Mouse (Mus musculus): Measurements from ENCODE around the gene Fezf1. TPM values are rescaled to one million over a fixed set of nuclear protein-coding genes. Genes with fewer than 3 reads are reported as not detected.

Fezf1 gene
- not detected for polyA plus RNA-seq (2017; shearing (Covaris generic))

GRCm38 (mm10) chr6:23248313-23249052 lies at the start of gene Fezf1:
Fezf1 (minus strand) TSS chr6:23248362.
- no peak for ATAC-seq

GRCm38 (mm10) chr6:23294685-23295084 lies 46.5 kb upstream of the Fezf1 start:
- no peak for ATAC-seq

- no peak for ATAC-seq
Observed at GRCm38 (mm10) chr6:23288752-23289151, 40.6 kb upstream of the Fezf1 start.

DNA sequence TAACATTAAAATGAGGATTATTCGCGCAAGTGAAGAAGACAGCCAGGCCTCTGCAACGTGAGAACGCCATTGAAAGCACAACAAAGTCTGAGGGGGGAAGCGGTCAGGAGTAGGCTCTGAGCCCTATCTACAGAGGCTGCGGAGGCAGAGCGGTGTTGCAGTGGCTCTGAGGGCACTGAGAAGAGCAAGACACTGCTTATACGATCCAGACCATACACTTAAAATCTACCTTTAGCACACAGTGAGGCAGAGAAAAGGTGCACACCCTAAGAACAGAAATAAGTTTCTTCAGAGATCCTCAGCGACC lies 33.3 kb upstream of the Fezf1 start:
- no peak for ATAC-seq

- ATAC-seq: no peak
Observed at GRCm38 (mm10) chr6:23280811-23281513, 32.8 kb upstream of the Fezf1 start.

GRCm38 (mm10) chr6:23273483-23273882 lies 25.3 kb upstream of the Fezf1 start:
- ATAC-seq: no peak

- ATAC-seq: no peak
Observed at GRCm38 (mm10) chr6:23272979-23273378, 24.8 kb upstream of the Fezf1 start.

DNA sequence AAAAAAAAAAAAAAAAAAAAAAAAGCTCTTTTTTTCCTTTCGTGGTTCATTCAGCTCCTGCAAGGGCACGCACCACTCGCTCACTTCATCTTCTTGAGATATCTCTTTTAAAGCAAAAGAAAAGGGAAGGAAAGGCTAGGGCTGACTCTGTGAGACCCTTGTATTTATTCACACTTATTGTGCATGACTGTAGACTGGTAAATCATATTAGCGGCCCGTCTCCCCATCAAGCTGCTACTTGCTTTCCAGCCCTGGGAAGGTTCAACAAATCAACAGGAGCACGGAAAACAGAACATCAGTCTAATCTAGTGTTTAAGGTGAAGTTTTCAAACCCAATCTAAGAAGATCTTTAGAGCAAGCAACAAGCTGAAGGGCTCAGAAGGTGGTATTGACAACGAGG lies 24.4 kb upstream of the Fezf1 start:
- no peak for ATAC-seq

- ATAC-seq: no peak
Observed at GRCm38 (mm10) chr6:23260738-23261050, 12.5 kb upstream of the Fezf1 start.

DNA sequence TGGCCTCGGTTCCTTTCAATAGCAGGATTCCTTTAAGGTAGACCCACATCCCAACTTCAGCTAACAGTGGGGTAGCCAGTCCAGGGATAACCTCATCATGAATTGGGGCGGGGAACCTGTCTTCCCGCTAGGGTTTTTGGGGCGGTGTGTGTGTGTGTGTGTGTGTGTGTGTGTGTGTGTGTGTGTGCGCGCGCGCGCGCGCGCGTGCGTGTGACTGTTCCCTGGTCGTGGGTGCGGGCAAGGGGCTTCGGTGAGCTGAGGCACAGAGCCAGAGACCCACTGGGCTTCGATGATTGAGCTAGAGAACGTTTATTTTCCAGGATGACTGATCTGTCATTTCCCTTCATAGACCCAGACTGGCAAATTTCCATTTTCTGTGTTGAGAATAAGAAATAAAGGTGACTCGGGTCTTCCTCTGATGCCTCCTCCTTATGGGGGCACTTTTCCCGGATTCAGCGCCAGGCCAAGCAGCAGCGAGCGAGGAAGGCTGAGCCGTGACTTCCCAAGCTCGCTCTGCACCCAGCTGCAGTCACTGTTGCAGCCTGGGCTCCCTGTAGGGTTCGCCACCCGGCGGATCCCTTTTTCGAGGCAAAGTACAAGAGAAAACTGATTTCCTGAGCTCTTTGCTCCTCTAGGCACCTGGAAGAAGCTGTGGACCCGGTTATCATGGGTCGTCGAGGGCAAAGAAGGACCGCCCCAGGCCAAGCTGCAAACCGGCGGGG lies 12.0 kb upstream of the Fezf1 start:
- ATAC-seq: no peak

GRCm38 (mm10) chr6:23257981-23258380 lies 9.8 kb upstream of the Fezf1 start:
- no peak for ATAC-seq

- ATAC-seq: no peak
Observed at GRCm38 (mm10) chr6:23255161-23255560, 7.0 kb upstream of the Fezf1 start.

- ATAC-seq: no peak
Observed at GRCm38 (mm10) chr6:23254644-23255043, 6.5 kb upstream of the Fezf1 start.

GRCm38 (mm10) chr6:23253353-23254311 lies 5.5 kb upstream of the Fezf1 start:
- no peak for ATAC-seq

DNA sequence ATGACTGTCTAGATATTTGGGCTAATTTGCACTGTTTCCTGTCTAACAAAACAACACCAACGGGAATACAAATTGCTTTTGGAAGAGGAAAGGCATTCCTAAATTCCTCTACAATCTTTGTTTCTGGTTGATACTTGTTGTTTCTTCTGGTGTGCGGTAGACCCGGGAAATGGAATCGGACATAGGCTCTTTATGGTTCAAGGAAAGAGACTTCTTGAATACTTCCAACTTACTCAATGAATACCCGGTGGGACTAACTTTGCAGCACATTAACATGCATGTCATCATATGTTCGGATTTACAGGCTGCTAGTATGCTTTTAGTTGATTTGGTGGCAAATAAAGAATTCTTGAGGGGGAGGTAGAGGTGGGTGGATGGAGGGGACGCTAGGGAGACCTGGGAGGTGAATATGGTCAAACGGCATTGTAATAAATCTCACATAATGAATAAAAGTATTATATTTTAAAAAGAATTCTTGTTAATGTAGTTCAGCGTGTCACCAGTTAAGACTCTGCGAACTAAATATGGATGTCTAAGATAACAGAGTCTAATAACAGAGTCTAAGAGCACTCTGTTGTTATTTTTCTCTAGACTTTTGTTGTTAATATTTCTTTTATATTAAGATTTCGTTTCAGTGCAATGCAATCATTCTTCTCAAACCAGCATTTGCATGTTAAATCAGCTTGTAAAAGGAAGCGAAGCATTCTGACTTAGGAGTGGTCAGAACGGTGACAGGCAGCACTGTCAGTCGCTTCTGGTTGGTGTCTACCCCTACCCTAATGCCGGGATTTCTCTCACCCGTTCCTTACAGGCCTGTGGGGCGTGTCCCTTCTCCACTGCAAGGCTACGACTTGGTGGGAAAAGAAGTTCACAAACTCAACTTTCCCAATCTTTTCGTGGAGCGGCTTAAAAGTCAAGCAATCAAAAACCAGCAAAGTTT lies 4.3 kb upstream of the Fezf1 start:
- ATAC-seq: no peak

GRCm38 (mm10) chr6:23251431-23251830 lies 3.3 kb upstream of the Fezf1 start:
- no peak for ATAC-seq

DNA sequence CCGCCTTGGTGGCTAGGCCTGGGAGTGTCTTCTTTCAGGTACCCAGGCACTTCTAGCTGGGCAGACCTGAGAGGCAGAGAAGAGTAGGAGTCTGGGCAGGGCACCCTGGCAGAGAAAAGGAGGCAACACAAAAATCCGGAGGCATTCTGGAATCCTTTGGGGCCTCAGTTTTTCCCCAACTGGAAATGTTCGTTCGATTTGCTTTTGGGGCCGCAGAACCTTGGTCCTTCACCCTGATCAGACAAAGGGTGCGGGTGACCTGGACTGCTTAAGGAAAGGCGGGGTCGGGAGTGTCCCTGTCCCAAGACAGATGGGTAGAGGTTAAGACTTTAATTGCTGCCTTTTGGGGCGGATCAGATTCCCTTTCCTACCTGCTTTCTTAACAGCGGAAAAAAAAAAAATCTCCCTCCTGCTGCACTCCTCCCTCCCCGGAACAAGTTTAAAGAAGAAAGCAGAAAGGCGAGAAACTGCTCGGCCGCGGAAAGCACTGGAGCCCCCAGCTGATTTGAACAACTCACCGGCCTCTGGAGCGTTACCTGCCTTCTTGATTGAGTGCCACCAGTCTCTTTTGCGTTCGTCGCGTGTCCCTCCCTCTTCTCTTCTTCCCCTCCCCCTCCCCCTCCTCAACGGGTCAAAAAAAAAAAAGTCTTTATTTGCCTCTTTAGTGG lies 2.3 kb upstream of the Fezf1 start:
- ATAC-seq: no peak

DNA sequence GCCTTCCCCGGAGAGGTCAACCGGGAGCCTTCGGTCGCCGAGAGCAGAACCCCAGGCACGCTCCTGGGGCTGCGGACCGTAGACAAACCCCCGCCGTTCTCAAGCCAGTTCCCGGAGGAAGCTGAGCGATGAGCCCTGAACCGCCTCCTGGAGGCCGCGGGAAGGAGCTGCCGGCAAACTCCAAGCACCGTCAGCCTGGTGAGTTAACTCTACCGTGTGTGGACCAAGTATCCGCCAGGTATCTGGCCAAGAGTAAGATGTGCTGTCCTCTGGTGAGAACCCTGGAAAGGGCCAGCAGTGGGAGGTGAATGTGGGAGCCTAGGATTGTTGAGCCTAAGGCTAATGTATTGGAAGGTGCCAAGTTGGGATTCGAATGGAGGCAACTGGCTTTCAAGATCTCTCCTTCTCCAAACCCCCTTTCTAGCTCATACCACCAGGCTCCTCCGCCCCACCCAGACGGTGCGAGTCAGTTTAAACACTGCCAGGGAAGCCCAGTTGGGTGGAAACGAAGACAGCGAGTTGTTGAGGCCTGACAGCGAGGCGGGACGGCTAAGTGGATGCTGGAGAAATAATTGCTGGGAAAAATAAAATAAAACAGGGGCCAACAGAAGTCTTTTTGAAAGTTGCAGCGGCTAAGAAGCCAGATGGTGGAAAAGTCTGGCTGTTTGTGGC lies 1.6 kb upstream of the Fezf1 start:
- no peak for ATAC-seq

GRCm38 (mm10) chr6:23249053-23249401 lies 865 bp upstream of the Fezf1 start:
- ATAC-seq: no peak

DNA sequence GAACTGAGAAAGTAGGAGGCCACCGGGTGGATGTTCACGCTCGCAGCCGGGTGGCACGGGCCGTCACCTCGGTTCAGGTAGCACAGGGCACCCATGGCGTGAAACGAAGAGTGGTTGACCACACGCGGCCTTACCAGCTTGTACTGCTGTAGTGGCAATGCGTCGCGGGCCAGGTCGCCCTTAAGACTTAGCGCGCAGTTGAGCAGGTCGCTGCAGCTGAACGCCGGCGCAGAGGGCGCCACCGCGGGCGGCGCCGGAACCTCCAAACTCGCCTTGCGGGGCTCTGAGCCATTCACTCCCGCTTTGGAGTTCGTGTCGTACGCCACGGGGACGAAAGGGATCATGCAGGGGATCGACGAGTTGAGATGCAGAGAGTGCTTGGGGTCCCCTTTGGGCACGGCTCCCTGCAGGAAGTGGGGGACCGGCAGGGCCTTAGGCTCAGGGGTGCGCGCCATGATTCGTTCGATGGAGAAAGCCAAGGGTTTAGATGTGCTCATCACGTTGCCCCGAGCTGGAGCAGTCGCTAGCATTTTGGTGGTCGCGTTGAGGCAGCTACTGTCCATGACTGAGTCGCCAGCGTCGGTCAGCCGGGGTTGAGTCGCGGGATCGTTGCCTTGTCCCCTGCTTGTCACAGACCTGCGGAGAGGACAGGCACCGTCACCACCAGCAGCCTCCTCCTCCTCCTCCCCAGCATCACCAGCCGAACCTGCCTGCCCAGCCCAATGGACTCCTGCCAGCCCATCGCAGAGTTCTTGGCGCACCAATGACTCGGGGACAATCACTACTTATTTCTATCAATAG lies 450 bp downstream of the Fezf1 start:
- ATAC-seq: no peak

Measured in inflammation-experienced regulatory T-cells, adult 6 months (primary cell).